Mouse (Mus musculus) large intestine, adult 2 months (tissue): ENCODE data around the gene Sp3. TPM values are rescaled to one million over a fixed set of nuclear protein-coding genes. Genes with fewer than 3 reads are reported as not detected.
"Not testable (repeated sequence)": the region's sequence is repeated elsewhere in the genome, so short reads cannot be mapped to it uniquely, and the experiment has no call there.

Experiments used
- DNase-seq: peaks from one replicate; pipeline ENCODE4 v3.0.0-alpha.2; 2012; ENCODE audit warnings: low read depth, low spot score
- WGBS: fragments of 180-500 bp; shearing (Covaris S2); methylation state at CpG from one replicate; pipeline ENCODE4 v1.1.7; 2018; 5-methylcytosine and 5-hydroxymethylcytosine counted together
- polyA plus RNA-seq: library from polyadenylated mRNA; depleted of rRNA; stranded (reverse); fragments of >200 nt; gene quantifications from 2 replicates; pipeline ENCODE4 v1.2.3, GENCODE M21; 2012; rRNA removed

The Sp3 gene
- 13.3 and 23.5 TPM in 2 replicates for polyA plus RNA-seq

GRCm38 (mm10) chr2:72980337-72981074, at the start of gene Sp3:
Sp3 (minus strand) TSS chr2:72980446.
- under 1% methylated on average over 62 of the region's 64 CpGs for WGBS

GRCm38 (mm10) chr2:73029846-73030245, 49.6 kb upstream of the Sp3 start:
- 92% methylated on average over 3 of the region's 3 CpGs for WGBS
- no peak for DNase-seq

More at GRCm38 (mm10) chr2:72980337-72981074, at the start of gene Sp3:
- DNase-seq, result peak; percentile 94

GRCm38 (mm10) chr2:73028019-73028418, 47.8 kb upstream of the Sp3 start:
- 76% methylated on average over 3 of the region's 3 CpGs for WGBS
- no peak for DNase-seq

GRCm38 (mm10) chr2:73027126-73027525, 46.9 kb upstream of the Sp3 start:
- WGBS, result 61% methylated on average over 3 of the region's 3 CpGs
- no peak for DNase-seq

GRCm38 (mm10) chr2:73023803-73024202, 43.6 kb upstream of the Sp3 start:
- 50% methylated on average over 6 of the region's 6 CpGs for WGBS
- peak; percentile 33 for DNase-seq

GRCm38 (mm10) chr2:73021046-73021445, 40.8 kb upstream of the Sp3 start:
- 52% methylated on average over 6 of the region's 6 CpGs for WGBS
- DNase-seq, result no peak

- no peak for DNase-seq
- 60% methylated on average over 9 of the region's 9 CpGs for WGBS
These were observed 39.3 kb upstream of the Sp3 start for GRCm38 (mm10) chr2:73019371-73020146.

GRCm38 (mm10) chr2:73014063-73014462, 33.8 kb upstream of the Sp3 start:
- DNase-seq, result not testable (repeated sequence)
- 81% methylated on average over 9 of the region's 9 CpGs for WGBS

- no peak for DNase-seq
These were observed 32.4 kb upstream of the Sp3 start for GRCm38 (mm10) chr2:73012636-73013035.

GRCm38 (mm10) chr2:73007472-73007871, 27.2 kb upstream of the Sp3 start:
- DNase-seq, result no peak

More at GRCm38 (mm10) chr2:73012636-73013035, 32.4 kb upstream of the Sp3 start:
- 81% methylated on average over 20 of the region's 20 CpGs for WGBS

GRCm38 (mm10) chr2:73005611-73006515, 25.6 kb upstream of the Sp3 start:
- no peak for DNase-seq
- WGBS, result 61% methylated on average over 3 of the region's 3 CpGs

More at GRCm38 (mm10) chr2:73007472-73007871, 27.2 kb upstream of the Sp3 start:
- WGBS, result 92% methylated on average over 9 of the region's 9 CpGs

GRCm38 (mm10) chr2:73003751-73004717, 23.8 kb upstream of the Sp3 start:
- no peak for DNase-seq
- 45% methylated on average over 24 of the region's 24 CpGs for WGBS

GRCm38 (mm10) chr2:73003049-73003448, 22.8 kb upstream of the Sp3 start:
- no peak for DNase-seq
- 57% methylated on average over 12 of the region's 12 CpGs for WGBS

GRCm38 (mm10) chr2:73002451-73002850, 22.2 kb upstream of the Sp3 start:
- 82% methylated on average over 6 of the region's 6 CpGs for WGBS
- no peak for DNase-seq

- no peak for DNase-seq
- WGBS, result 76% methylated on average over 5 of the region's 5 CpGs
These were observed 21.7 kb upstream of the Sp3 start for GRCm38 (mm10) chr2:73001994-73002393.

GRCm38 (mm10) chr2:73000194-73000593, 19.9 kb upstream of the Sp3 start:
- WGBS, result 62% methylated on average over 8 of the region's 8 CpGs
- DNase-seq, result no peak

- 88% methylated on average over 4 of the region's 4 CpGs for WGBS
- no peak for DNase-seq
These were observed 17.3 kb upstream of the Sp3 start for GRCm38 (mm10) chr2:72997586-72997985.

- DNase-seq, result peak; percentile 80
- WGBS, result 18% methylated on average over 9 of the region's 9 CpGs
These were observed 16.6 kb upstream of the Sp3 start for GRCm38 (mm10) chr2:72996808-72997378.
